Mouse (Mus musculus): ENCODE results near the gene Kif2c.

DNA sequence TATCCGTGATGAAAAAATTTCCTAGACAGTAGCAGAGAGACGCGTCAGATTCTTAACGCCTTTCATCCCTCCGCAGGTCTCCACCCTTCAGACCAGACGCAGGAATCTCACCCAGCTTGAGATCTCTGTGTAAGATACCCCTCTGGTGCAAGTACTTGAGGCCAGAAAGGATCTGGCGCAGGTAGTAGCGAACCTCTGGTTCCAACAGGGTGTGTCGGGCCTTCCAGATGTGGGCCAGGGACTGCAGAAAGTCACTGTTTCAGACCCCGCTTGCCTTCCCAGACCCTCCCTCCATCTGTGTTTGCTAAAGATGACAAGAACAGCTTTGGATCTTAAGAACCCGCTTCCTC, 49.7 kb downstream of the Kif2c start:
- TF ChIP-seq CTCF (IDR thresholded peaks at IDR 0.05; ENCODE audit: low read depth) (no peak), EP300 (IDR thresholded peaks at IDR 0.05; ENCODE audit: low read depth) (no peak)
